Mouse (Mus musculus): ENCODE results near the gene Sertad3. TPM values are rescaled to one million over a fixed set of nuclear protein-coding genes. Genes with fewer than 3 reads are reported as not detected.

Sertad3 gene
- polyA plus RNA-seq, 1 experiment from 2014 or later, result 9.8 TPM

DNA sequence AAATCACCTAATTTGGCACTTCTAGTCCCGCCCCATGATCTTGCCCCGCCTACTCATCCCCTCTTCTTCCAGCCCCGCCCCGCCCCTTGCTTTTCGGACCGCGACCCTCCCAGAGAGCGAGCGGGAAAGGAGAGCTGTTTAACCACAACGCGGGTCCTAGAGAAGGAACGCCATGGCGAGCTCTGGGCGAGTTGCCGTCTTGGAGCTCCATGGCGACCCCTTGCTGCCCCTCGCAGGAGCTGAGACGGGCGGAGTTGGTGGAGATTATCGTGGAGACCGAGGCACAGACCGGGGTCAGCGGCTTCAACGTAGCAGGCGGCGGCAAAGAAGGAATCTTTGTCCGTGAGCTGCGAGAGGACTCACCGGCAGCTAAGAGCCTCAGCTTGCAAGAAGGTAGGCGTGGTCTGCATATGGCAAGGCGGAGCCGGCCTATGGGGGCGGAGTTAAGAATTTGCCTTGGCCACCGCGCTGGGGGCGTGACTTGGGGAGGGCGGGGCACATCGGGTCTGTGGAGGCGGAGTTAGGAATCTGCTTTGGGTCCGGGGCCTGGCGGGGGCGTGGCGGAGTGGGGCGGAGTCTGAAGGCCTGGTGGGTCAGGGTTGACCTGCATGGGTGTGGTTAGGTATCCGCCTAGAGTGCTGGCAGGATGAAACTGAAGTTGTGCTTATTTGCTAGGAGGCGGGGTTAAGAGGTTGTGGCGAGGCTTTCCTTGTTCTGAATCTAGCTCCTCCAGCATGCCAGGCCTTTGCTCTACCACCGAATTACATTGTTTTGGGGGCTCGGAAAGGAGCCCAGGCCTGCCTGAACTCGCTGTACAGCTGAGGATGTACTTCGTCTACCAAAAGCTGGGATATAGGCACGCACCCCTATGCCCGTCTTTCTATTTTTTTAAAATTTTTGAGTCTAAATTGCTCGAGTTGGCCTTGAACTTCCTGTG is 34.4 kb downstream of the Sertad3 start:
- no peaks in the 10 kb centered on the region for H3K9me3 ChIP-seq (ENCODE audit: control insufficient read depth, low read length)
- ATAC-seq (ENCODE audit: low FRiP score, low TSS enrichment) (peak; percentile 88), DNase-seq (peak; percentile 96)
- peak overlapping the region; percentile 65 for H3K4me2 ChIP-seq (ENCODE audit: low read length)
- peak overlapping the region; percentile 93 for H3K27ac ChIP-seq (replicated peaks; ENCODE audit: low read depth, low read length)
- H3K4me1 ChIP-seq (ENCODE audit: control insufficient read depth, insufficient read depth, low read length), result no peaks in the 10 kb centered on the region
- WGBS, result under 1% methylated on average over 54 of the region's 54 CpGs
- no peaks in the 10 kb centered on the region for H3K27me3 ChIP-seq (ENCODE audit: control insufficient read depth, insufficient read depth, low read length)
- H3K36me3 ChIP-seq (ENCODE audit: control insufficient read depth, insufficient read depth, low read length), result no peaks in the 10 kb centered on the region
- H3K9ac ChIP-seq (replicated peaks; ENCODE audit: low read length), result peak overlapping the region; percentile 66
- peak overlapping the region; percentile 46 for H3K4me3 ChIP-seq (replicated peaks; ENCODE audit: low read depth, low read length)

GRCm38 (mm10) chr7:27508648-27509005 is 35.1 kb downstream of the Sertad3 start:
- 21% methylated on average over 6 of the region's 6 CpGs for WGBS
- peak; percentile 23; the same call in 1 of the 2 replicates for ATAC-seq (ENCODE audit: low FRiP score, low TSS enrichment)

GRCm38 (mm10) chr7:27510809-27511208 is 37.2 kb downstream of the Sertad3 start:
- Histone ChIP-seq H3K4me3 (replicated peaks; ENCODE audit: low read depth, low read length) (no peak overlapping the region), H3K9ac (replicated peaks; ENCODE audit: low read length) (no peak overlapping the region), H3K4me1 (ENCODE audit: control insufficient read depth, insufficient read depth, low read length) (no peaks in the 10 kb centered on the region), H3K36me3 (ENCODE audit: control insufficient read depth, insufficient read depth, low read length) (no peaks in the 10 kb centered on the region), H3K27me3 (ENCODE audit: control insufficient read depth, insufficient read depth, low read length) (no peaks in the 10 kb centered on the region), H3K27ac (replicated peaks; ENCODE audit: low read depth, low read length) (no peak overlapping the region), H3K4me2 (ENCODE audit: low read length) (no peak overlapping the region), H3K9me3 (ENCODE audit: control insufficient read depth, low read length) (no peaks in the 10 kb centered on the region)
- no peak for ATAC-seq (ENCODE audit: low FRiP score, low TSS enrichment)
- DNase-seq, result no peak
- 74% methylated on average over 2 of the region's 2 CpGs for WGBS

More at GRCm38 (mm10) chr7:27508648-27509005, 35.1 kb downstream of the Sertad3 start:
- peak overlapping the region; percentile 65 for H3K4me2 ChIP-seq (ENCODE audit: low read length)
- no peak overlapping the region for H3K9ac ChIP-seq (replicated peaks; ENCODE audit: low read length)
- H3K27me3 ChIP-seq (ENCODE audit: control insufficient read depth, insufficient read depth, low read length), result no peaks in the 10 kb centered on the region
- no peaks in the 10 kb centered on the region for H3K9me3 ChIP-seq (ENCODE audit: control insufficient read depth, low read length)
- no peaks in the 10 kb centered on the region for H3K36me3 ChIP-seq (ENCODE audit: control insufficient read depth, insufficient read depth, low read length)
- H3K4me1 ChIP-seq (ENCODE audit: control insufficient read depth, insufficient read depth, low read length), result no peaks in the 10 kb centered on the region
- peak overlapping the region; percentile 9; the same call in 1 of the 2 replicates for H3K27ac ChIP-seq (replicated peaks; ENCODE audit: low read depth, low read length)
- DNase-seq, result peak; percentile 75
- H3K4me3 ChIP-seq (replicated peaks; ENCODE audit: low read depth, low read length), result peak overlapping the region; percentile 46; the same call in 1 of the 2 replicates

- Histone ChIP-seq H3K36me3 (ENCODE audit: control insufficient read depth, insufficient read depth, low read length) (no peaks in the 10 kb centered on the region), H3K4me2 (ENCODE audit: low read length) (no peak overlapping the region), H3K27me3 (ENCODE audit: control insufficient read depth, insufficient read depth, low read length) (no peaks in the 10 kb centered on the region), H3K4me1 (ENCODE audit: control insufficient read depth, insufficient read depth, low read length) (no peaks in the 10 kb centered on the region), H3K9ac (replicated peaks; ENCODE audit: low read length) (no peak overlapping the region), H3K9me3 (ENCODE audit: control insufficient read depth, low read length) (no peaks in the 10 kb centered on the region), H3K4me3 (replicated peaks; ENCODE audit: low read depth, low read length) (no peak overlapping the region), H3K27ac (replicated peaks; ENCODE audit: low read depth, low read length) (no peak overlapping the region)
- ATAC-seq (ENCODE audit: low FRiP score, low TSS enrichment) (no peak), DNase-seq (no peak)
- WGBS, result 82% methylated on average over 9 of the region's 9 CpGs
Observed at GRCm38 (mm10) chr7:27514961-27515360, 41.4 kb downstream of the Sertad3 start.

DNA sequence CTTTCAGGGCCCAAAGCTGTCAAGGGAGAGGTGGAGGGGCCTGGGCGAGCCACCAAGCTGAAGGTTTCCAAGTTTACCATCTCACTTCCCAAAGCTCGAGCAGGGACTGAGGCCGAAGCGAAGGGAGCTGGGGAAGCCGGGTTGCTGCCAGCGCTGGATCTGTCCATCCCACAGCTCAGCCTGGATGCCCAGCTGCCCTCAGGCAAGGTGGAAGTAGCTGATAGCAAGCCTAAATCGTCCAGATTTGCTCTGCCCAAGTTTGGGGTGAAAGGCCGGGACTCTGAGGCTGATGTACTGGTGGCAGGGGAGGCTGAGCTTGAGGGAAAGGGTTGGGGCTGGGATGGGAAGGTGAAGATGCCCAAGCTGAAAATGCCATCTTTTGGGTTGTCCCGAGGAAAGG is 44.7 kb downstream of the Sertad3 start:
- H3K27ac ChIP-seq (replicated peaks; ENCODE audit: low read depth, low read length), result no peak overlapping the region
- no peak overlapping the region for H3K9ac ChIP-seq (replicated peaks; ENCODE audit: low read length)
- no peaks in the 10 kb centered on the region for H3K27me3 ChIP-seq (ENCODE audit: control insufficient read depth, insufficient read depth, low read length)
- WGBS, result 88% methylated on average over 9 of the region's 9 CpGs
- no peaks in the 10 kb centered on the region for H3K9me3 ChIP-seq (ENCODE audit: control insufficient read depth, low read length)
- ATAC-seq (ENCODE audit: low FRiP score, low TSS enrichment) (no peak), DNase-seq (no peak)
- H3K4me2 ChIP-seq (ENCODE audit: low read length), result no peak overlapping the region
- H3K36me3 ChIP-seq (ENCODE audit: control insufficient read depth, insufficient read depth, low read length), result no peaks in the 10 kb centered on the region
- no peak overlapping the region for H3K4me3 ChIP-seq (replicated peaks; ENCODE audit: low read depth, low read length)
- no peaks in the 10 kb centered on the region for H3K4me1 ChIP-seq (ENCODE audit: control insufficient read depth, insufficient read depth, low read length)

DNA sequence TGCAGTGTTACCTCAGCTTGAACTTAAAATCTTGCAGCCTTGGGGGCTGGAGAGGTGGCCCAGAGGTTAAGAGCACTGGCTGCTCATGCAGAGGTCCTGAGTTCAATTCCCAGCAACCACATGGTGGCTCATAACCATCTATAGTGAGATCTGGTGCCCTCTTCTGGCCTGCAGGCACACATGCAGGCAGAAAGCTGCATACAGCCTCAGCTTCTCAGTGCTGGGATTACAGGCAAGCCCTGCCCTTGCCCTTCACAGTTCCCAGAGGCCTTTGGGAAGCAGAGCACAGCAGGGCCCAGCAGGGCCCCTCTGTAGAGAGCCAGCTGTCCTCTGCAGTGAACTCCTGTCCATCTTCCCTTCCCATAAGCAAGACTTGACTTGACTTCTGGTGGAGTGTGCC is 46.5 kb downstream of the Sertad3 start:
- Histone ChIP-seq H3K4me2 (ENCODE audit: low read length) (no peak overlapping the region), H3K9ac (replicated peaks; ENCODE audit: low read length) (no peak overlapping the region), H3K4me1 (ENCODE audit: control insufficient read depth, insufficient read depth, low read length) (no peaks in the 10 kb centered on the region), H3K27ac (replicated peaks; ENCODE audit: low read depth, low read length) (no peak overlapping the region), H3K27me3 (ENCODE audit: control insufficient read depth, insufficient read depth, low read length) (no peaks in the 10 kb centered on the region), H3K36me3 (ENCODE audit: control insufficient read depth, insufficient read depth, low read length) (no peaks in the 10 kb centered on the region), H3K4me3 (replicated peaks; ENCODE audit: low read depth, low read length) (no peak overlapping the region), H3K9me3 (ENCODE audit: control insufficient read depth, low read length) (no peaks in the 10 kb centered on the region)
- DNase-seq (no peak), ATAC-seq (ENCODE audit: low FRiP score, low TSS enrichment) (no peak)

- no peak for DNase-seq
- Histone ChIP-seq H3K27ac (replicated peaks; ENCODE audit: low read depth, low read length) (no peak overlapping the region), H3K4me3 (replicated peaks; ENCODE audit: low read depth, low read length) (no peak overlapping the region), H3K36me3 (ENCODE audit: control insufficient read depth, insufficient read depth, low read length) (no peaks in the 10 kb centered on the region), H3K4me2 (ENCODE audit: low read length) (no peak overlapping the region), H3K9me3 (ENCODE audit: control insufficient read depth, low read length) (no peaks in the 10 kb centered on the region), H3K9ac (replicated peaks; ENCODE audit: low read length) (no peak overlapping the region), H3K4me1 (ENCODE audit: control insufficient read depth, insufficient read depth, low read length) (no peaks in the 10 kb centered on the region), H3K27me3 (ENCODE audit: control insufficient read depth, insufficient read depth, low read length) (no peaks in the 10 kb centered on the region)
- no peak for ATAC-seq (ENCODE audit: low FRiP score, low TSS enrichment)
- WGBS, result 93% methylated on average over 1 of the region's 1 CpGs
Observed at GRCm38 (mm10) chr7:27520599-27520998, 47.0 kb downstream of the Sertad3 start.

DNA sequence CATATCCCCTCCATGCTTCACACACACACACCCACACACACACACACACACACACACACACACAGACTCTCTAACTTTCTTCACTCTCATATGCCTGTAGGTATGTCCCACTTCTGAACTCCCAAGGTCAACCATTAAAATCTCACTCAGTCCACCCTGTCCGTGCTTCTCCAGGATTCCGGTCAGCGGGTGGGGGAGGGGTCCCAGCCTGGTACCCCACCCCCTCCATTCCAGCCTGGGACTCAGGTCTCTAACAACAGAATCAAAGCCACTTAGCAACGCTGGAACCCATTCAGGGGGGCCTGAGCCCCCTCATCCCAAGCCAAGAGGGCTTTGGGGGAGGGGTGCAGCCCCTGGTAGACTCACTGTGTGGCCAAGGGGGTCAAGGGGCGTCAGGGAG is 49.4 kb downstream of the Sertad3 start, which contains the start of gene Hipk4:
TSS of gene Hipk4 (plus strand) at position 301 of the 400 bp plus-strand sequence.
- WGBS, result 55% methylated on average over 5 of the region's 5 CpGs
- no peak for DNase-seq
- no peaks in the 10 kb centered on the region for H3K4me1 ChIP-seq (ENCODE audit: control insufficient read depth, insufficient read depth, low read length)
- no peaks in the 10 kb centered on the region for H3K9me3 ChIP-seq (ENCODE audit: control insufficient read depth, low read length)
- no peak within 1 kb of the TSS for H3K27ac ChIP-seq (replicated peaks; ENCODE audit: low read depth, low read length)
- H3K9ac ChIP-seq (replicated peaks; ENCODE audit: low read length), result no peak within 1 kb of the TSS
- no peak within 1 kb of the TSS for H3K4me2 ChIP-seq (ENCODE audit: low read length)
- H3K4me3 ChIP-seq (replicated peaks; ENCODE audit: low read depth, low read length), result no peak within 1 kb of the TSS
- H3K36me3 ChIP-seq (ENCODE audit: control insufficient read depth, insufficient read depth, low read length), result no peaks in the 10 kb centered on the region
- H3K27me3 ChIP-seq (ENCODE audit: control insufficient read depth, insufficient read depth, low read length), result no peaks in the 10 kb centered on the region
- no peak for ATAC-seq (ENCODE audit: low FRiP score, low TSS enrichment)

DNA sequence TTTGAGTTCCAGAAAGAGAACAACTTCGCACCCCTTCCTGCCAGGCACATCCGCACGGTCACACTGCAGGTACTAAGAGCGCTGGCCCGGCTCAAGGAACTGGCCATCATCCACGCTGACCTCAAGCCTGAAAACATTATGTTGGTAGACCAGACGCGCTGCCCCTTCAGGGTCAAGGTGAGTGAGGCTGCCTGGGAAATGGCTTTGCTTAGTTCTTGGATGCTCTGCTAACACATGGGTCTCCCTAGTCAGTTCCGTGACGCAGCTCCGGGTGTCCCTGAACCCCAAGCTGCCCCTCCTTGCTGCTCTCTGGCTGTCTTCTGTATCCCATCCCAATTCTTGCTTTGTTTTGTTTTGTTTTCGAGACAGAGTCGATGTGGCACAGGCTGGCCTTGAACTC is 50.2 kb downstream of the Sertad3 start:
- Histone ChIP-seq H3K9me3 (ENCODE audit: control insufficient read depth, low read length) (no peaks in the 10 kb centered on the region), H3K4me1 (ENCODE audit: control insufficient read depth, insufficient read depth, low read length) (no peaks in the 10 kb centered on the region), H3K36me3 (ENCODE audit: control insufficient read depth, insufficient read depth, low read length) (no peaks in the 10 kb centered on the region), H3K27me3 (ENCODE audit: control insufficient read depth, insufficient read depth, low read length) (no peaks in the 10 kb centered on the region), H3K4me2 (ENCODE audit: low read length) (no peak overlapping the region), H3K9ac (replicated peaks; ENCODE audit: low read length) (no peak overlapping the region), H3K4me3 (replicated peaks; ENCODE audit: low read depth, low read length) (no peak overlapping the region), H3K27ac (replicated peaks; ENCODE audit: low read depth, low read length) (no peak overlapping the region)
- ATAC-seq (ENCODE audit: low FRiP score, low TSS enrichment), result no peak
- DNase-seq, result no peak
- 97% methylated on average over 13 of the region's 13 CpGs for WGBS
